Mouse (Mus musculus) gastrocnemius, adult 8-10 months (tissue): ENCODE data around the gene Klhl26. TPM values are rescaled to one million over a fixed set of nuclear protein-coding genes. Genes with fewer than 3 reads are reported as not detected.

Experiments
- DNase-seq, 2 experiments: peaks; one replicate each; pipeline ENCODE4 v3.0.0; 2022; ENCODE audit warnings: low spot score in 2 of 2
- total RNA-seq, 4 experiments: library from RNA; stranded (reverse); gene quantifications; 2 replicates each; pipeline ENCODE4 v1.2.4; 2022

Gene Klhl26
- total RNA-seq, 4 experiments from 2014 or later, result 6.6 to 9.7 (median 7.5) TPM

- no peak for DNase-seq
Observed at GRCm38 (mm10) chr8:70414310-70414946, 62.3 kb downstream of the Klhl26 start.

- no peak for DNase-seq
Observed at GRCm38 (mm10) chr8:70410281-70410680, 66.5 kb downstream of the Klhl26 start.

GRCm38 (mm10) chr8:70409455-70409871 lies 67.3 kb downstream of the Klhl26 start:
- DNase-seq, result no peak

- DNase-seq, result no peak
Observed at GRCm38 (mm10) chr8:70409019-70409418, 67.7 kb downstream of the Klhl26 start.

GRCm38 (mm10) chr8:70408301-70408700 lies 68.5 kb downstream of the Klhl26 start:
- no peak for DNase-seq

GRCm38 (mm10) chr8:70406427-70407069 lies 70.2 kb downstream of the Klhl26 start:
- no peak for DNase-seq

- DNase-seq, result no peak
Observed at GRCm38 (mm10) chr8:70405189-70405588, 71.6 kb downstream of the Klhl26 start.

- DNase-seq, result no peak
Observed at GRCm38 (mm10) chr8:70404212-70404611, 72.6 kb downstream of the Klhl26 start.

Other genes starting within 250 kb of the Klhl26 start
- 10 to 100 TPM; 41.1 to 50.5 (median 42.9) TPM for gene Sugp2, start 242.7 kb downstream of the Klhl26 start, total RNA-seq
- gene Armc6, start 242.5 kb downstream of the Klhl26 start, total RNA-seq, result 1 to 10 TPM; 5.5 to 8.7 (median 7.6) TPM
- gene Homer3, start 194.1 kb downstream of the Klhl26 start, total RNA-seq, result 1 to 10 TPM; 3.1 to 4.4 (median 3.2) TPM
- 10 to 100 TPM; 25.8 to 35.3 (median 33.9) TPM for gene Ddx49, start 174.5 kb downstream of the Klhl26 start, total RNA-seq
- 100 to 1,000 TPM; 112 to 126 (median 121) TPM for gene Cope, start 174.4 kb downstream of the Klhl26 start, total RNA-seq
- 10 to 100 TPM; 16.5 to 25.1 (median 20.2) TPM for gene Cers1, start 161.2 kb downstream of the Klhl26 start, total RNA-seq
- 1 to 10 TPM in 1 of 4 experiments, under 1 TPM in 1, not detected in 2; 0.75 to 2.7 TPM for gene Gdf1, start 147.2 kb downstream of the Klhl26 start, total RNA-seq
- gene Upf1, start 123.7 kb downstream of the Klhl26 start, total RNA-seq, result 10 to 100 TPM; 29.7 to 32.7 (median 30.8) TPM
- 10 to 100 TPM in 2 of 4 experiments, 1 to 10 TPM in 2; 2.7 to 16.7 (median 8.4) TPM for gene Comp, start 103.4 kb downstream of the Klhl26 start, total RNA-seq
- gene Crtc1, start 37.4 kb downstream of the Klhl26 start, total RNA-seq, result 10 to 100 TPM in 1 of 4 experiments, 1 to 10 TPM in 3; 7.1 to 15.3 (median 7.6) TPM
- not detected for gene Tmem59l, start 10.4 kb upstream of the Klhl26 start, total RNA-seq
- gene Crlf1, start 16.2 kb upstream of the Klhl26 start, total RNA-seq, result 1 to 10 TPM; 1.1 to 2.5 (median 2.3) TPM
- gene Rex1bd, start 29.8 kb upstream of the Klhl26 start, total RNA-seq, result 100 to 1,000 TPM; 175 to 196 (median 181) TPM
- 100 to 1,000 TPM; 794 to 918 (median 839) TPM for gene Uba52, start 33.8 kb upstream of the Klhl26 start, total RNA-seq
- gene Fkbp8, start 50.8 kb upstream of the Klhl26 start, total RNA-seq, result 100 to 1,000 TPM; 113 to 123 (median 120) TPM
- gene Kxd1, start 51.0 kb upstream of the Klhl26 start, total RNA-seq, result 10 to 100 TPM; 68.3 to 80.8 (median 76.7) TPM
- 10 to 100 TPM; 11.9 to 14.7 (median 12.3) TPM for gene Ell, start 62.5 kb upstream of the Klhl26 start, total RNA-seq
- gene Isyna1, start 117.4 kb upstream of the Klhl26 start, total RNA-seq, result 1 to 10 TPM; 1.9 to 3.4 (median 2.4) TPM
- 10 to 100 TPM in 3 of 4 experiments, 1 to 10 TPM in 1; 8.5 to 19.2 (median 10.4) TPM for gene Ssbp4, start 131.9 kb upstream of the Klhl26 start, total RNA-seq
- gene Lrrc25, start 139.2 kb upstream of the Klhl26 start, total RNA-seq, result under 1 TPM in 3 of 4 experiments, not detected in 1; 0.17 to 0.49 (median 0.22) TPM
- gene Gdf15, start 155.5 kb upstream of the Klhl26 start, total RNA-seq, result under 1 TPM in 1 of 4 experiments, not detected in 3; 0.24 TPM
- 10 to 100 TPM; 13.6 to 19.0 (median 15.7) TPM for gene Pgpep1, start 183.4 kb upstream of the Klhl26 start, total RNA-seq
- gene Lsm4, start 196.3 kb upstream of the Klhl26 start, total RNA-seq, result 10 to 100 TPM; 64.4 to 75.4 (median 70.3) TPM
- gene Jund, start 222.0 kb upstream of the Klhl26 start, total RNA-seq, result 10 to 100 TPM; 31.9 to 42.0 (median 38.3) TPM
- gene Iqcn, start 226.5 kb upstream of the Klhl26 start, total RNA-seq, result not detected
- gene Gm3336, start 241.6 kb upstream of the Klhl26 start, total RNA-seq, result not detected
- 1 to 10 TPM in 2 of 4 experiments, under 1 TPM in 2; 0.65 to 2.3 (median 1.1) TPM for gene Pde4c, start 246.8 kb upstream of the Klhl26 start, total RNA-seq